Mouse (Mus musculus) left cerebral cortex, postnatal 36 days (tissue): ENCODE data around the gene Krt32. TPM values are rescaled to one million over a fixed set of nuclear protein-coding genes. Genes with fewer than 3 reads are reported as not detected.

Experiments
- DNase-seq, 2 experiments: peaks; one replicate each; pipeline ENCODE4 v3.0.0; 2021 to 2022; ENCODE audit warnings: low spot score in 2 of 2, mixed read lengths in 1 of 2
- intact Hi-C: fragments of 180-260 bp; cut with DNase I; formaldehyde crosslinking; loops from one replicate; pipeline ENCODE4 v1.15.1; 2025
- total RNA-seq, 2 experiments: library from RNA; stranded (reverse); gene quantifications; 2 replicates each; pipeline ENCODE4 v1.2.3; 2021

Krt32 gene
- total RNA-seq, 2 experiments from 2014 or later: not detected

- DNase-seq: no peak
- intact Hi-C loops: no loop called here
These were observed 32.1 kb downstream of the Krt32 start for GRCm38 (mm10) chr11:100055686-100056655.

DNA sequence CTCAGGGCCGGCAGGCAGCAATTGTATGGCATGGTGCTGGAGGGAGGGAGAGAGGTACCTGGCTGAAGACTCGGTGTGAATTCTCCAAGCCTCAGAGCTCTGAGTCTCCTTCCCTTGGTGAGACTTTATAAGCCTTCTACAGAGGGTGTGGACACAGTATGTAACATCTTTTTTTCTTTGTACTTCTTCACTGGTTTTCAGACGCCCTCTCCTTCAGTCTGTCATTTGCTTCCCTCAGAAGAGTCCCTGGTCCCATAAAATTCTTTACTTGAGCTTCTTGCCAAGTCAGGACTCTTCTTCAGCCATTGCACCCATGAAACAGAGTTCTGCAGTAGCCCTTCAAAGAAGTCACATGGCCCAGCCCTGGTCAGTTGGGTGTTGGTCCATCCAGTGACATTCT lies 37.6 kb downstream of the Krt32 start, which contains the start of gene Krt31:
Krt31 (minus strand) TSS at position 101 of the 400 bp plus-strand sequence.
- intact Hi-C loops: no loop called here
- DNase-seq: no peak

GRCm38 (mm10) chr11:100047193-100047592 lies 40.8 kb downstream of the Krt32 start:
- DNase-seq: no peak
- intact Hi-C loops: no loop called here

DNA sequence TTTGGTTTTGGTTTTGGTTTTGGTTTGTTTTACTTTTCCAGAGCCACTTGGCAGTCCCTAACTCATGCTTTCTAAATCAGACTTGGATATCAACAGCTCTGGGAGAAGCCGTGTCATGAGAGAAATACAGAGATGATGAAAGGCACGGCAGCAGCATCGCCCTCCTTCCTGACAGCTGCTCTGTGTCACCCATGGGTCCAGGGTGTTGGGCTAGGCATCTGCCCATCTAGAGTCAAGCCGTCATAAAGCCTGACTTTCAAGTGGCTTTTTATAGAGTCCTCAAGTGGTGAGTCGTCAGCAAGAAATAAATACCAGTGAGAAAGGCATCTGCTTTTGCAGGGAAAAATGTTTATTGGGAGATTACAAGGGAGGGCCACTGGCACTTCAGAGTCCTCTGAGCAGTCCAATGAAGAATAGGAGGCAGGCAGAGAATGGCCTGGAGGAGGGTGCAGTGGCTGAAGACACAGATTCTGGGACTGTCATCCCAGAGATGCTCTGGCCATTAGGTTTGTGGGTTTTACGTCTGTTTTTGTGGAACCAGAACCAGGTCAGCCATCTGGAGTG lies 41.6 kb downstream of the Krt32 start:
- no peak for DNase-seq
- intact Hi-C loops: no loop called here

GRCm38 (mm10) chr11:100041454-100041853 lies 46.6 kb downstream of the Krt32 start, which contains the start of gene Krt34:
Gene Krt34 (minus strand): TSS chr11:100041554.
- DNase-seq: no peak
- intact Hi-C loops: no loop called here

Other genes starting within 250 kb of the Krt32 start
- not detected for gene Krtap4-16, start 236.6 kb downstream of the Krt32 start, total RNA-seq
- gene Gm11568, start 230.3 kb downstream of the Krt32 start, total RNA-seq: not detected
- not detected for gene Gm11559, start 223.8 kb downstream of the Krt32 start, total RNA-seq
- gene Krtap9-1, start 214.8 kb downstream of the Krt32 start, total RNA-seq: not detected
- gene Gm11567, start 209.0 kb downstream of the Krt32 start, total RNA-seq: not detected
- gene Krtap31-1, start 180.3 kb downstream of the Krt32 start, total RNA-seq: not detected
- not detected for gene Gm11565, start 173.5 kb downstream of the Krt32 start, total RNA-seq
- not detected for gene Krtap31-2, start 151.9 kb downstream of the Krt32 start, total RNA-seq
- gene Krtap9-5, start 139.8 kb downstream of the Krt32 start, total RNA-seq: not detected
- not detected for gene Krtap29-1, start 109.2 kb downstream of the Krt32 start, total RNA-seq
- gene Krtap16-1, start 101.6 kb downstream of the Krt32 start, total RNA-seq: not detected
- not detected for gene Krtap17-1, start 94.2 kb downstream of the Krt32 start, total RNA-seq
- not detected for gene Krt33a, start 72.0 kb downstream of the Krt32 start, total RNA-seq
- not detected for gene Krt33b, start 58.4 kb downstream of the Krt32 start, total RNA-seq
- gene Krt34, start 46.7 kb downstream of the Krt32 start, total RNA-seq: not detected
- gene Krt31, start 37.7 kb downstream of the Krt32 start, total RNA-seq: not detected
- gene Krt35, start 8.0 kb upstream of the Krt32 start, total RNA-seq: not detected
- gene Krt36, start 17.4 kb upstream of the Krt32 start, total RNA-seq: not detected
- not detected for gene Krt13, start 33.3 kb upstream of the Krt32 start, total RNA-seq
- not detected for gene Krt15, start 47.7 kb upstream of the Krt32 start, total RNA-seq
- gene Krt19, start 60.4 kb upstream of the Krt32 start, total RNA-seq: not detected
- 1 to 10 TPM; 2.0 to 4.0 TPM for gene Krt9, start 105.0 kb upstream of the Krt32 start, total RNA-seq
- gene Krt14, start 119.3 kb upstream of the Krt32 start, total RNA-seq: not detected
- gene Krt16, start 160.7 kb upstream of the Krt32 start, total RNA-seq: not detected
- gene Krt17, start 172.8 kb upstream of the Krt32 start, total RNA-seq: not detected
- gene Krt42, start 181.6 kb upstream of the Krt32 start, total RNA-seq: not detected
- gene Eif1, start 231.7 kb upstream of the Krt32 start, total RNA-seq: 100 to 1,000 TPM; 712 to 762 TPM
- gene Gast, start 246.2 kb upstream of the Krt32 start, total RNA-seq: not detected